Mouse (Mus musculus) c-Kit-negative CD71-positive TER-119-positive erythroid progenitor cells, embryonic 14.5 days (primary cell): ENCODE measurements around the gene Spg21.

Experiments used
- DNase-seq: peaks from one replicate; pipeline ENCODE4 v3.0.0-alpha.2; 2013; ENCODE audit warnings: low read depth, low spot score

Spg21 gene

DNA sequence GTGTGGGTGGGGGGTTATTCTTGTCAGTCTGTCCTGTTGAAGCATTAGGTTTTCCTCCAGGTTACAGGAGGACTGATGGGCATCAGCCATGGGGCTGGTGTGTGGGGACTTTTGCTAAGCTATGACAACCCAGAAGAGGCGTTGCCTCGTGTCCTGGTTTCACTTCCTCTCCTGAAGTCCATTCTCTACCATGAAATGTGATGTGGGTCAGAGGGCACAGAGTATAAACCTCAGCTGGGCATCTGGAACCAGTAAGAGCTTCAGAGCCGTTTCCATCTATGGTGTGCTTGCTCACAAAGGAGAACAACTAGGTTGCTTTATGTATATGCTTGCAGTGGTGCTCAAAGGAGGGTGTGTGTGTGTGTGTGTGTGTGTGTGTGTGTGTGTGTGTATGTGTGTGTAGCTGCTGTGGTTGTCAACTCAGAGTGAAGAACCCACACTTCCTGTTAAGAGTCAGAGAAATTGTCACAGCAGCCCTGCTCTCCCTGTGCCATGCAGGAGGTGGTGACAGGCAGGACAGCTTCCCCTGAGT, 74.5 kb downstream of the Spg21 start:
- DNase-seq, result no peak

DNA sequence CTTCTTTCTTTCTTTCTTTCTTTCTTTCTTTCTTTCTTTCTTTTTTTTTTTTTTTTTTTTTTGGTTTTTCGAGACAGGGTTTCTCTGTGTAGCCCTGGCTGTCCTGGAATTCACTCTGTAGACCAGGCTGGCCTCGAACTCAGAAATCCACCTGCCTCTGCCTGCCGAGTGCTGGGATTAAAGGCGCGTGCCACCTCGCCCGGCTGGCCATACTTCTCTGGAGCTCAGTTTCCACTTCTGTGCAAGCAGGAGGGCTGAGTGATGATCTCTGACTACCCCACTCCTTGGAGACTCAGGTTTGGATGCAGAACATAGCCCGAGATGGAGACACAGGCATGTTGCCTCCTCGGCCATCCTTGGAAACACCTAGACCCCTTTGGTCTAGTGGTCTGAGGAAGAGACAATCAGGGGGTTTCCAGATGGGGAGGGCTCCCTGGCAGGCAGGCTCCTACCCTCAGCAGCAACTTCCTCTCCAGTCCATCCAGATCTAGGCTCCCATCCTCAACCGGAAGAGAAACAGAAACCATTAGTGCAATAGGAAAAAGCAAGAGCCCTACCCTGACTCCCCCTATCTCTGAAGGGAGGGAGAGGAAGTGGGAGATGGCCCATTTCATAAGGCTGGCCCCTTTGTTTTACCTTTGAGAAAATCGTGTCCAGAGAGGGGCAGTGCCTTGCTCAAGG, 75.2 kb downstream of the Spg21 start:
- no peak for DNase-seq

DNA sequence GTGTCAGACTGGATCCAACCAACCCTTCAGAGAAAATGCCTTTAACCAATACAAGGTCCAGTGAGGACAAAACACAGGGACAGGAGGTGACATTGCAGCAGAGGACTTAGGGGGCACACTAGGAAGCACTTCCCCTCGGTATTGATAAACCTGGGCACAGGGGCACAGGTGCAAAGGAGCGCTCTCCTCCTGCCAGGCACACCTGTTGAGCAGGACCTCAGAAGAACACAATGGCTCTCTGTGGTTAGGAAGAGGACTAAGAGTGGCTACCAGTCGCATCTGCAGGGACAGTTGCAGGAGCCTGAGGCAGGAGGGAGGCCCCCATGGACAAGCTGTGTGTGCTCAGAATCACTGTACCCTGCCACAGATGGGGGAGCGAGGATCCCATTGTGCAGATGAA, 75.7 kb downstream of the Spg21 start:
- no peak for DNase-seq
